Mouse (Mus musculus) testis, adult 10 weeks (tissue): Measurements from ENCODE around the gene Bst1. TPM values are rescaled to one million over a fixed set of nuclear protein-coding genes. Genes with fewer than 3 reads are reported as not detected.

Source experiments
- polyA plus RNA-seq: library from polyadenylated mRNA; stranded (reverse); fragments of 350-450 nt; fragmentation: Illumina TruSeq; extraction: RNeasy Lipid Tissue Mini Kit (QIAGEN cat#74804); gene quantifications from one replicate; pipeline ENCODE4 v1.2.3, GENCODE M21; 2014; ENCODE audit warnings: low read depth, low replicate concordance

Gene Bst1
- 0.25 TPM for polyA plus RNA-seq

DNA sequence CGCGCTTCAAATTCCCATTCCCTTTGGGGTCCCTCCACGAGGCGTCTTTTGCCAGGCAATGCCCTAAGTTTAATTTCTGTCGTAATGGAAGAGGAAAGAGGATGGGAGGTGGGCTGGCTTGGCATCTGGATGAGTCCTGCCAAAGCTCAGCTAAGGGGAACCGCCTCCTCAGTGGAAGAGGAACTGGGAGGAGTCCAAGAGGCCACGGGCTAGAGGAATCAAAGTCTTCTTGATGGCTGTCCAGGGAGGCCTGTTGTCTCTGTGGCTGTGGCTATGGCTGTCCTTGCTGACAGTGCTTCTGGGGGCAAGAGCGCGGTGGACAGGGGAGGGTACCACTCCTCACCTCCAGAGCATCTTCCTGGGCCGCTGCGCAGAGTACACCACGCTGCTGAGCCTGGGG lies at the start of gene Bst1:
TSS of gene Bst1 (plus strand) at position 191 of the 400 bp plus-strand sequence.

DNA sequence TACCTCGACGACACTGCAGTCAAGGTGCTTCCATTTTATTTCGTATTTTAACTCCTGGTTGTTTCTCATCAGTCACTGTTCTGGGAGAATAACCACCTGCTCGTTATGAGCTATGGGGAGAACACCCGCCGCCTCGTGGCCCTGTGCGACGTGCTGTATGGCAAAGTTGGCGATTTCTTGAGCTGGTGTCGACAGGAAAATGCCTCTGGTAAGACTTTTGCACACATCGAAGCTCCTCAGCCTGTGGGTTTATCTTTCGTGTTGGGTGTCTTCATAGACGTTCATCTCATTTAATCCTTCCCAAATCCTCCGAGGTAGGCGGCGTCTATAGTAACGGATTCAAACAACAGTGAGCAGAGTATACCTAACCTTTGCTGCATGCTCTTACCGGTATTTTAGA lies 2.9 kb downstream of the Bst1 start, which contains the start of gene Fbxl5:
TSS of gene Fbxl5 (minus strand) at position 101 of the 400 bp plus-strand sequence.

DNA sequence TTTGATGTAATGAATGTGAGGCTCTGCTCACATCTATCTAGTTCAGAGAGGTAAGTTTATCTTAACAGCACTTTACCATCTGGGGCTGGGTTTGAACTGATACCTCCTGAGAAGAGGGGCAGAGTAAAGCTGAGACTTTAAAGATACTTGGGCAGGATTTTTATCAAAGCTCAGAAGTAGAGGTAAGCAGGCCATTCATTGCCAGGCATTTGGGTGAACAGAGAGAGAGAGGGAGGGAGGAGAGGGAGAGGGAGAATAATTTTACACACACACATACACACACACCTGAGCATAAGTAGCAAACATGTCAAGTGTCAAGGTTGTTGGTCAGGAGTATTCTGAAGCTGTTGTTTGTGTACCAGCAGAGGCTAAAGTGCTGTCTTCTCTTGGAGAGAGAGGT lies 49.6 kb downstream of the Bst1 start, which contains the start of gene Cd38:
TSS of gene Cd38 (plus strand) at position 301 of the 400 bp plus-strand sequence.

Other genes with a start within 250 kb of the Bst1 start
- 1.8 TPM for gene Cc2d2a, start 156.5 kb upstream of the Bst1 start, polyA plus RNA-seq
- 180 TPM for gene Fbxl5, start 2.8 kb downstream of the Bst1 start, polyA plus RNA-seq
- gene Cd38, start 49.7 kb downstream of the Bst1 start, polyA plus RNA-seq = 1.4 TPM
- gene Gm7879, start 94.3 kb downstream of the Bst1 start, polyA plus RNA-seq = 0.48 TPM
- not detected for gene Fgfbp1, start 162.9 kb downstream of the Bst1 start, polyA plus RNA-seq